Mouse (Mus musculus): Measurements from ENCODE around the gene Zkscan17. TPM values are rescaled to one million over a fixed set of nuclear protein-coding genes. Genes with fewer than 3 reads are reported as not detected.
A peak's percentile ranks its signal among the peaks of the same experiment; 100 is the strongest.

Zkscan17 gene
- polyA plus RNA-seq, 2 experiments: 2.3 to 3.4 TPM

DNA sequence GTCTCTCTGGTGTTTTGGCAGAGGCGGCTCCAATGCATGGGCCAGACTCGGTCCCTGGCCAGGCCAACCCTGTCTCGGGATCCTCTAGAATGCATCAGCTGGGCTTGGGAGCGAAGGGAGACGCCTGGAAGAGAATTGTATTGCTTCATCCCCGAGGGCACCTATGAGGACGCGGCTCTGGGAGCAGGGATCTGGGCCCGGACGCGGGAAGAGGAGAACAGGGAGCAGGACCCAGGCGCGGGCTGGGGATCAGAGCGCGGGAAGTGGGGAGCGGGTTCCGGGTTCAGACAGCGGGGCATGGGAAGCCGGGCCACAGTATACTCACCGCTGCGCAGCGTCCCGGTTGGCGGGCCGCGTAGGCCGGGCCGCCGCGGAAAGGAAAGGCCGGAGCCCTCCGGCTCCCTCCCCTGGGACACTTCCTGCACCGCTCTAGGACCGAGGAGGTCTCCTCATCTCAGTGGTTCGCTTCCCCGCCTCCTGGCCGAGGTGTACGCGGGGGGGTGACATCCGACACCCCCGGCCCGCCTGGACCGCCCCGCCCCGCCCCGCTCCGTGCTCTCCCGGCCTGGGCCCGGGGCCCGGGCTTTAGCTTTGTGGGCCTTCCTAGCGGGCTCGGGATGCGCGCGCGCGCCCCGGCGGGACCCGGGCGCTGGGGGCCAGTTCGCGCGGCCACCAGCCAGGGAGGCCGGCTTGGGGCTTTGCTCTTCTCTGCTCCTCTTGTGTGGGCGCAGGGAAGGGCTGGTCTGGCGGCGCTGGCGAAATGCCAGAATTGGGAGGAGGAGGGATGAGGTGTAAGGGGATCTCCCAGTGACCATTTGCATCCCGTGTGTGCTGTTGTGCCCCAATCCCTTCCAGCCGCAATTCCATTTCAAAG, 20.5 kb downstream of the Zkscan17 start:
- ATAC-seq (ENCODE audit: insufficient read depth): peak; percentile 83
- no peaks in the 10 kb centered on the region for H3K9me3 ChIP-seq (ENCODE audit: control insufficient read depth, low read length)
- TF ChIP-seq CTCF (IDR thresholded peaks at IDR 0.05; ENCODE audit: low read depth): no peak
- TF ChIP-seq EP300 (IDR thresholded peaks at IDR 0.05; ENCODE audit: low read depth): no peak
- WGBS (ENCODE audit: insufficient replicate concordance): under 1% methylated on average over 61 of the region's 71 CpGs
- H3K9ac ChIP-seq (replicated peaks): peak overlapping the region; percentile 55
- H3K27ac ChIP-seq: no peak overlapping the region
- peak overlapping the region; percentile 90 for H3K4me2 ChIP-seq (ENCODE audit: low read depth)
- H3K27me3 ChIP-seq (ENCODE audit: control insufficient read depth, insufficient read depth, low read length): peaks cover 5% of the 10 kb centered on the region; the same call in 1 of the 2 replicates
- H3K36me3 ChIP-seq (replicated peaks; ENCODE audit: control insufficient read depth, insufficient read depth, low read depth): no peaks in the 10 kb centered on the region; the same call in 1 of the 2 replicates
- H3K4me1 ChIP-seq (replicated peaks; ENCODE audit: control insufficient read depth in 2 of 2, insufficient read depth in 2 of 2, low read length in 1 of 2): peaks cover 0 to 2% of the 10 kb centered on the region in 2 experiments; a peak in 1 of 4 replicates
- peak overlapping the region; percentile 62 to 75 for H3K4me3 ChIP-seq (ENCODE audit: insufficient read depth in 1 of 2, low read depth in 2 of 2, low read length in 2 of 2)
- DNase-seq (ENCODE audit: low read depth in 3 of 3, low spot score in 3 of 3): peak; percentile 43 to 52 (median 51)

GRCm38 (mm10) chr11:59505351-59505838, 21.2 kb downstream of the Zkscan17 start:
- peak in 2 of 3 experiments; percentile 37 to 46 for DNase-seq (ENCODE audit: low read depth in 3 of 3, low spot score in 3 of 3)
- TF ChIP-seq EP300 (IDR thresholded peaks at IDR 0.05; ENCODE audit: low read depth) (no peak), CTCF (IDR thresholded peaks at IDR 0.05; ENCODE audit: low read depth) (no peak)
- Histone ChIP-seq H3K27ac (no peak overlapping the region), H3K36me3 (replicated peaks; ENCODE audit: control insufficient read depth, insufficient read depth, low read depth) (peaks cover 3% of the 10 kb centered on the region; the same call in 1 of the 2 replicates), H3K4me2 (ENCODE audit: low read depth) (peak overlapping the region; percentile 90), H3K4me3 (ENCODE audit: insufficient read depth in 1 of 2, low read depth in 2 of 2, low read length in 2 of 2) (peak overlapping the region; percentile 62 to 75), H3K4me1 (replicated peaks; ENCODE audit: control insufficient read depth in 2 of 2, insufficient read depth in 2 of 2, low read length in 1 of 2) (peaks cover 0 to 2% of the 10 kb centered on the region in 2 experiments; a peak in 1 of 4 replicates), H3K9ac (replicated peaks) (peak overlapping the region; percentile 55), H3K9me3 (ENCODE audit: control insufficient read depth, low read length) (no peaks in the 10 kb centered on the region), H3K27me3 (ENCODE audit: control insufficient read depth, insufficient read depth, low read length) (peaks cover 5% of the 10 kb centered on the region; the same call in 1 of the 2 replicates)
- peak; percentile 64 for ATAC-seq (ENCODE audit: insufficient read depth)
- WGBS (ENCODE audit: insufficient replicate concordance): 1% methylated on average over 21 of the region's 21 CpGs

- no peak overlapping the region for H3K4me2 ChIP-seq (ENCODE audit: low read depth)
- 62% methylated on average over 5 of the region's 5 CpGs for WGBS (ENCODE audit: insufficient replicate concordance)
- peaks cover 4% of the 10 kb centered on the region; the same call in 1 of the 2 replicates for H3K27me3 ChIP-seq (ENCODE audit: control insufficient read depth, insufficient read depth, low read length)
- no peak for DNase-seq (ENCODE audit: low read depth in 3 of 3, low spot score in 3 of 3)
- H3K9me3 ChIP-seq (ENCODE audit: control insufficient read depth, low read length): no peaks in the 10 kb centered on the region
- H3K9ac ChIP-seq (replicated peaks): no peak overlapping the region
- ATAC-seq (ENCODE audit: insufficient read depth): no peak
- no peak overlapping the region for H3K27ac ChIP-seq
- H3K4me3 ChIP-seq (ENCODE audit: insufficient read depth in 1 of 2, low read depth in 2 of 2, low read length in 2 of 2): no peak overlapping the region
- no peak for TF ChIP-seq EP300 (IDR thresholded peaks at IDR 0.05; ENCODE audit: low read depth)
- TF ChIP-seq CTCF (IDR thresholded peaks at IDR 0.05; ENCODE audit: low read depth): no peak
- peaks cover 8% of the 10 kb centered on the region for H3K36me3 ChIP-seq (replicated peaks; ENCODE audit: control insufficient read depth, insufficient read depth, low read depth)
- H3K4me1 ChIP-seq (replicated peaks; ENCODE audit: control insufficient read depth in 2 of 2, insufficient read depth in 2 of 2, low read length in 1 of 2): peaks cover 0 to 2% of the 10 kb centered on the region in 2 experiments; a peak in 1 of 4 replicates
Observed at GRCm38 (mm10) chr11:59501978-59502700, 24.4 kb downstream of the Zkscan17 start.

DNA sequence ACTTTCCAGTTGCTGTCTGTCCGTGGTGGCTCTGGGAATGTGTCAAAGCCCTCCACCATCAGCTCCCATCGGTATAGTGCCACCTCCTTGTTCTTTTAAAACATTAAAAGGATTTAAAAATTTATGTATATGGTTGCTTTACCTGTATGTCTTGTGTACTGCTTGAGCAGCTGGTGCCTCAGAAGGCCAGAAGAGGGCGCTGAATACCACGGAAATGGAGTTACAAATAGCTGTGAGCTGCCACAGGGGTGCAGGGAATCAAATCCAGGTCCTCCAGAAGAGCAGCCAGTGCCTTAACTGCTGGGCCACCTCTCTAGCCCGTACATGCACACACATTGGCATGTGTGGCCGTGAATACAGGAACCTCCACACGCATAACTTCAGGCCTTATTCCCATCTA, 28.8 kb downstream of the Zkscan17 start:
- DNase-seq (ENCODE audit: low read depth in 3 of 3, low spot score in 3 of 3) (no peak), ATAC-seq (ENCODE audit: insufficient read depth) (no peak)
- no peak overlapping the region for H3K4me2 ChIP-seq (ENCODE audit: low read depth)
- H3K9me3 ChIP-seq (ENCODE audit: control insufficient read depth, low read length): no peaks in the 10 kb centered on the region
- H3K4me3 ChIP-seq (ENCODE audit: insufficient read depth in 1 of 2, low read depth in 2 of 2, low read length in 2 of 2): no peak overlapping the region
- no peaks in the 10 kb centered on the region for H3K27me3 ChIP-seq (ENCODE audit: control insufficient read depth, insufficient read depth, low read length)
- no peak overlapping the region for H3K9ac ChIP-seq (replicated peaks)
- H3K27ac ChIP-seq: no peak overlapping the region
- 62% methylated on average over 7 of the region's 7 CpGs for WGBS (ENCODE audit: insufficient replicate concordance)
- H3K36me3 ChIP-seq (replicated peaks; ENCODE audit: control insufficient read depth, insufficient read depth, low read depth): peaks cover 8% of the 10 kb centered on the region
- no peaks in the 10 kb centered on the region for H3K4me1 ChIP-seq (replicated peaks; ENCODE audit: control insufficient read depth in 2 of 2, insufficient read depth in 2 of 2, low read length in 1 of 2)
- peak; percentile 29; the same call in 1 of the 2 replicates for TF ChIP-seq CTCF (IDR thresholded peaks at IDR 0.05; ENCODE audit: low read depth)
- TF ChIP-seq EP300 (IDR thresholded peaks at IDR 0.05; ENCODE audit: low read depth): no peak

Measured in liver, embryonic 14.5 days (tissue).